Mouse (Mus musculus): ENCODE measurements around the gene Itfg1. TPM values are rescaled to one million over a fixed set of nuclear protein-coding genes. Genes with fewer than 3 reads are reported as not detected.

The Itfg1 gene
- polyA plus RNA-seq (2012; rRNA removed): 37.8 and 38.8 TPM in 2 replicates
- polyA plus RNA-seq (2014; fragmentation: Nextera tagmentation; extraction: Ambion mirVana): 77.0 and 81.5 TPM in 2 replicates

- ATAC-seq (ENCODE audit: low FRiP score, low read depth) (peak; percentile 96), DNase-seq (ENCODE audit: low spot score) (peak; percentile 76)
- Histone ChIP-seq H3K4me2 (replicated peaks; ENCODE audit: low read depth, low read length, severe bottlenecking) (peak within 1 kb of the TSS; percentile 75), H3K27me3 (ENCODE audit: control insufficient read depth, insufficient read depth, low read length) (no peaks in the 10 kb centered on the region), H3K27ac (replicated peaks; ENCODE audit: low read depth, low read length) (peak within 1 kb of the TSS; percentile 94), H3K36me3 (ENCODE audit: control insufficient read depth, insufficient read depth, low read length) (peaks cover 6% of the 10 kb centered on the region), H3K9me3 (ENCODE audit: control insufficient read depth, low read length) (peaks cover 2% of the 10 kb centered on the region; the same call in 1 of the 2 replicates), H3K4me1 (ENCODE audit: control insufficient read depth, insufficient read depth, low read length) (peaks cover 14% of the 10 kb centered on the region), H3K4me3 (replicated peaks; ENCODE audit: low read length) (peak within 1 kb of the TSS; percentile 55), H3K9ac (ENCODE audit: low read depth, low read length, severe bottlenecking) (peak within 1 kb of the TSS; percentile 71)
- WGBS: under 1% methylated on average over 29 of the region's 54 CpGs
- TF ChIP-seq POLR2A (IDR thresholded peaks at IDR 0.05; ENCODE audit: borderline replicate concordance, extremely low read depth, insufficient read depth, insufficient read length): peak; percentile 85; the same call in 1 of the 2 replicates
These were observed at the start of gene Itfg1, which contains the start of gene Phkb for GRCm38 (mm10) chr8:85840657-85841488. Gene Itfg1 (minus strand): TSS chr8:85840921. Gene Phkb (plus strand): TSS chr8:85840959.

- H3K4me2 ChIP-seq (replicated peaks; ENCODE audit: low read depth, low read length, severe bottlenecking): no peak overlapping the region
- WGBS: 92% methylated on average over 3 of the region's 3 CpGs
- no peak overlapping the region for H3K9ac ChIP-seq (ENCODE audit: low read depth, low read length, severe bottlenecking)
- no peaks in the 10 kb centered on the region for H3K9me3 ChIP-seq (ENCODE audit: control insufficient read depth, low read length)
- no peak for TF ChIP-seq POLR2A (IDR thresholded peaks at IDR 0.05; ENCODE audit: borderline replicate concordance, extremely low read depth, insufficient read depth, insufficient read length)
- H3K4me3 ChIP-seq (replicated peaks; ENCODE audit: low read length): no peak overlapping the region
- DNase-seq (ENCODE audit: low spot score): no peak
- H3K27me3 ChIP-seq (ENCODE audit: control insufficient read depth, insufficient read depth, low read length): no peaks in the 10 kb centered on the region
- no peaks in the 10 kb centered on the region for H3K4me1 ChIP-seq (ENCODE audit: control insufficient read depth, insufficient read depth, low read length)
- no peak overlapping the region for H3K27ac ChIP-seq (replicated peaks; ENCODE audit: low read depth, low read length)
- ATAC-seq (ENCODE audit: low FRiP score, low read depth): no peak
- H3K36me3 ChIP-seq (ENCODE audit: control insufficient read depth, insufficient read depth, low read length): peaks cover 26% of the 10 kb centered on the region
These were observed 44.1 kb upstream of the Itfg1 start for GRCm38 (mm10) chr8:85884811-85885210.

- H3K36me3 ChIP-seq (ENCODE audit: control insufficient read depth, insufficient read depth, low read length): peaks cover 24% of the 10 kb centered on the region
- no peak for TF ChIP-seq POLR2A (IDR thresholded peaks at IDR 0.05; ENCODE audit: borderline replicate concordance, extremely low read depth, insufficient read depth, insufficient read length)
- H3K27me3 ChIP-seq (ENCODE audit: control insufficient read depth, insufficient read depth, low read length): no peaks in the 10 kb centered on the region
- DNase-seq (ENCODE audit: low spot score) (no peak), ATAC-seq (ENCODE audit: low FRiP score, low read depth) (no peak)
- no peak overlapping the region for H3K27ac ChIP-seq (replicated peaks; ENCODE audit: low read depth, low read length)
- H3K4me3 ChIP-seq (replicated peaks; ENCODE audit: low read length): no peak overlapping the region
- no peaks in the 10 kb centered on the region for H3K9me3 ChIP-seq (ENCODE audit: control insufficient read depth, low read length)
- 88% methylated on average over 7 of the region's 7 CpGs for WGBS
- H3K9ac ChIP-seq (ENCODE audit: low read depth, low read length, severe bottlenecking): no peak overlapping the region
- no peak overlapping the region for H3K4me2 ChIP-seq (replicated peaks; ENCODE audit: low read depth, low read length, severe bottlenecking)
- no peaks in the 10 kb centered on the region for H3K4me1 ChIP-seq (ENCODE audit: control insufficient read depth, insufficient read depth, low read length)
These were observed 38.9 kb upstream of the Itfg1 start for GRCm38 (mm10) chr8:85879624-85880023.

DNA sequence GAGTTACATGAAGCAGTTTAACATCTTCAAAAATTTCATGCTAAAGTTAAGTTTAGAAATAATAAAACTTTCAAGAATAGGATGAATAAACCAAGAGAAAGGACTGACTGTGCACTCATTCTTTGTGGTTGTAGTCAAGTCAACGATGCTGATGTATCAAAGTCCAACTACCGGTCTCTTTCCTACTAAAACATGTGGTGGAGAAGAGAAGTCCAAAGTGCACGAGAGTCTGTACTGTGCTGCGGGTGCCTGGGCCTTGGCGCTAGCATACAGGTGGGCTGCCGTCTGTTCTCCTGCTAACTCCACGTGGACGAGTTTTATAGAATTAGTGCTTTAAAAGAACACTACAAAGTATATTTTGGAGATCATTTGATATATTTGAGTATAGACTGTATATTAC, 37.3 kb upstream of the Itfg1 start:
- H3K27me3 ChIP-seq (ENCODE audit: control insufficient read depth, insufficient read depth, low read length): no peaks in the 10 kb centered on the region
- H3K27ac ChIP-seq (replicated peaks; ENCODE audit: low read depth, low read length): no peak overlapping the region
- DNase-seq (ENCODE audit: low spot score) (no peak), ATAC-seq (ENCODE audit: low FRiP score, low read depth) (no peak)
- WGBS: 94% methylated on average over 8 of the region's 8 CpGs
- no peak overlapping the region for H3K9ac ChIP-seq (ENCODE audit: low read depth, low read length, severe bottlenecking)
- H3K4me3 ChIP-seq (replicated peaks; ENCODE audit: low read length): no peak overlapping the region
- H3K4me2 ChIP-seq (replicated peaks; ENCODE audit: low read depth, low read length, severe bottlenecking): no peak overlapping the region
- TF ChIP-seq POLR2A (IDR thresholded peaks at IDR 0.05; ENCODE audit: borderline replicate concordance, extremely low read depth, insufficient read depth, insufficient read length): no peak
- H3K9me3 ChIP-seq (ENCODE audit: control insufficient read depth, low read length): no peaks in the 10 kb centered on the region
- H3K4me1 ChIP-seq (ENCODE audit: control insufficient read depth, insufficient read depth, low read length): no peaks in the 10 kb centered on the region
- H3K36me3 ChIP-seq (ENCODE audit: control insufficient read depth, insufficient read depth, low read length): peaks cover 19% of the 10 kb centered on the region

- no peak for TF ChIP-seq POLR2A (IDR thresholded peaks at IDR 0.05; ENCODE audit: borderline replicate concordance, extremely low read depth, insufficient read depth, insufficient read length)
- H3K27me3 ChIP-seq (ENCODE audit: control insufficient read depth, insufficient read depth, low read length): no peaks in the 10 kb centered on the region
- peak overlapping the region; percentile 53 for H3K27ac ChIP-seq (replicated peaks; ENCODE audit: low read depth, low read length)
- H3K4me2 ChIP-seq (replicated peaks; ENCODE audit: low read depth, low read length, severe bottlenecking): no peak overlapping the region
- H3K4me1 ChIP-seq (ENCODE audit: control insufficient read depth, insufficient read depth, low read length): peaks cover 5% of the 10 kb centered on the region; the same call in 1 of the 2 replicates
- 36% methylated on average over 2 of the region's 2 CpGs for WGBS
- peak; percentile 76 for DNase-seq (ENCODE audit: low spot score)
- no peaks in the 10 kb centered on the region for H3K9me3 ChIP-seq (ENCODE audit: control insufficient read depth, low read length)
- no peak overlapping the region for H3K9ac ChIP-seq (ENCODE audit: low read depth, low read length, severe bottlenecking)
- H3K36me3 ChIP-seq (ENCODE audit: control insufficient read depth, insufficient read depth, low read length): no peaks in the 10 kb centered on the region
- no peak for ATAC-seq (ENCODE audit: low FRiP score, low read depth)
- H3K4me3 ChIP-seq (replicated peaks; ENCODE audit: low read length): no peak overlapping the region
These were observed 30.9 kb upstream of the Itfg1 start for GRCm38 (mm10) chr8:85871660-85872059.
